Mouse (Mus musculus) heart, embryonic 15.5 days (tissue): ENCODE measurements around the gene Plgrkt. TPM values are rescaled to one million over a fixed set of nuclear protein-coding genes. Genes with fewer than 3 reads are reported as not detected.

Experiments used
- ATAC-seq: fragments of 200-750 bp; cut with Nextera tagmentation; replicated peaks from 2 replicates; pipeline ENCODE4 v1.8.0; 2017; ENCODE audit warnings: low read depth, moderate TSS enrichment; ENCODE audit not compliant: insufficient number of reproducible peaks, insufficient read depth, low FRiP score
- H3K27ac ChIP-seq: fragments of 300-500 bp; sonication (generic); 2 replicates; pipeline ENCODE4 v1.5.1; 2015; ENCODE audit warnings: mild to moderate bottlenecking, inconsistent platforms
- H3K27me3 ChIP-seq: fragments of 300-500 bp; sonication (generic); 2 replicates; pipeline ENCODE4 v1.6.1; 2015; ENCODE audit warnings: inconsistent platforms
- H3K36me3 ChIP-seq: fragments of 300-500 bp; sonication (generic); 2 replicates; pipeline ENCODE4 v1.6.1; 2015; ENCODE audit warnings: mild to moderate bottlenecking, inconsistent platforms
- H3K4me1 ChIP-seq: fragments of 300-500 bp; sonication (generic); replicated peaks from 2 replicates; pipeline ENCODE4 v1.6.1; 2015; ENCODE audit warnings: inconsistent platforms
- H3K4me2 ChIP-seq: fragments of 300-500 bp; sonication (generic); 2 replicates; pipeline ENCODE4 v1.6.1; 2015; ENCODE audit warnings: inconsistent platforms, mild to moderate bottlenecking, moderate library complexity
- H3K4me3 ChIP-seq: fragments of 300-500 bp; sonication (generic); 2 replicates; pipeline ENCODE4 v1.5.1; 2015; ENCODE audit warnings: mild to moderate bottlenecking, inconsistent platforms
- H3K9ac ChIP-seq: fragments of 300-500 bp; sonication (generic); 2 replicates; pipeline ENCODE4 v1.6.1; 2015; ENCODE audit warnings: mild to moderate bottlenecking, inconsistent platforms
- H3K9me3 ChIP-seq: fragments of 300-500 bp; sonication (generic); replicated peaks from 2 replicates; pipeline ENCODE4 v1.6.1; 2016; ENCODE audit warnings: inconsistent platforms
- WGBS: fragments of 180-500 bp; shearing (Covaris S2); methylation state at CpG from one replicate; pipeline ENCODE4 v1.1.7; 2015; ENCODE audit warnings: mixed read lengths; 5-methylcytosine and 5-hydroxymethylcytosine counted together
- polyA plus RNA-seq: library from polyadenylated mRNA; unstranded; fragments of >200 nt; fragmentation: Nextera tagmentation; extraction: Ambion mirVana; gene quantifications from 2 replicates; pipeline ENCODE4 v1.2.1, GENCODE M21; 2015

Plgrkt gene
- polyA plus RNA-seq, 1 experiment from 2014 or later, result 49.2 TPM

- Histone ChIP-seq H3K27me3 (no peaks in the 10 kb centered on the region), H3K36me3 (no peaks in the 10 kb centered on the region), H3K4me3 (no peak overlapping the region), H3K4me2 (no peak overlapping the region), H3K9ac (no peak overlapping the region), H3K9me3 (no peaks in the 10 kb centered on the region), H3K27ac (no peak overlapping the region), H3K4me1 (0 out of 2 replicates have a peak, but pooled peaks cover 3% of the 10 kb centered on the region)
- no peak for ATAC-seq
- WGBS, result 66% methylated on average over 3 of the region's 3 CpGs
These were observed 33.3 kb upstream of the Plgrkt start for GRCm38 (mm10) chr19:29400466-29400865.

GRCm38 (mm10) chr19:29399786-29400185, 32.6 kb upstream of the Plgrkt start:
- 81% methylated on average over 4 of the region's 4 CpGs for WGBS
- ATAC-seq, result no peak
- Histone ChIP-seq H3K4me3 (no peak overlapping the region), H3K27ac (no peak overlapping the region), H3K9ac (no peak overlapping the region), H3K4me2 (no peak overlapping the region), H3K36me3 (no peaks in the 10 kb centered on the region), H3K9me3 (no peaks in the 10 kb centered on the region), H3K4me1 (0 out of 2 replicates have a peak, but pooled peaks cover 1% of the 10 kb centered on the region), H3K27me3 (no peaks in the 10 kb centered on the region)

GRCm38 (mm10) chr19:29396353-29396752, 29.2 kb upstream of the Plgrkt start:
- WGBS, result 49% methylated on average over 1 of the region's 1 CpGs
- H3K9ac ChIP-seq, result no peak overlapping the region
- H3K4me3 ChIP-seq, result no peak overlapping the region
- no peak overlapping the region for H3K4me2 ChIP-seq
- H3K36me3 ChIP-seq, result no peaks in the 10 kb centered on the region
- no peak overlapping the region for H3K27ac ChIP-seq
- H3K27me3 ChIP-seq, result no peaks in the 10 kb centered on the region
- ATAC-seq, result no peak
- H3K4me1 ChIP-seq, result no peaks in the 10 kb centered on the region
- no peaks in the 10 kb centered on the region for H3K9me3 ChIP-seq

GRCm38 (mm10) chr19:29394721-29395120, 27.5 kb upstream of the Plgrkt start:
- Histone ChIP-seq H3K9me3 (no peaks in the 10 kb centered on the region), H3K4me1 (no peaks in the 10 kb centered on the region), H3K4me3 (no peak overlapping the region), H3K36me3 (no peaks in the 10 kb centered on the region), H3K4me2 (no peak overlapping the region), H3K27me3 (no peaks in the 10 kb centered on the region), H3K9ac (no peak overlapping the region), H3K27ac (no peak overlapping the region)
- 90% methylated on average over 2 of the region's 2 CpGs for WGBS
- ATAC-seq, result no peak

- Histone ChIP-seq H3K9ac (no peak overlapping the region), H3K4me1 (no peaks in the 10 kb centered on the region), H3K4me2 (no peak overlapping the region), H3K27ac (no peak overlapping the region), H3K27me3 (no peaks in the 10 kb centered on the region), H3K4me3 (no peak overlapping the region), H3K36me3 (no peaks in the 10 kb centered on the region), H3K9me3 (no peaks in the 10 kb centered on the region)
- no peak for ATAC-seq
- WGBS, result 81% methylated on average over 9 of the region's 9 CpGs
These were observed 26.1 kb upstream of the Plgrkt start for GRCm38 (mm10) chr19:29393333-29393732.

- Histone ChIP-seq H3K4me2 (no peak overlapping the region), H3K4me1 (no peaks in the 10 kb centered on the region), H3K27me3 (no peaks in the 10 kb centered on the region), H3K9me3 (no peaks in the 10 kb centered on the region), H3K4me3 (no peak overlapping the region), H3K27ac (no peak overlapping the region), H3K36me3 (no peaks in the 10 kb centered on the region), H3K9ac (no peak overlapping the region)
- WGBS, result 63% methylated on average over 4 of the region's 4 CpGs
- ATAC-seq, result no peak
These were observed 24.1 kb upstream of the Plgrkt start for GRCm38 (mm10) chr19:29391279-29391678.

- no peaks in the 10 kb centered on the region for H3K27me3 ChIP-seq
- no peaks in the 10 kb centered on the region for H3K9me3 ChIP-seq
- WGBS, result 64% methylated on average over 5 of the region's 5 CpGs
- H3K9ac ChIP-seq, result no peak overlapping the region
- no peak overlapping the region for H3K27ac ChIP-seq
- H3K36me3 ChIP-seq, result no peaks in the 10 kb centered on the region
- no peaks in the 10 kb centered on the region for H3K4me1 ChIP-seq
- H3K4me2 ChIP-seq, result no peak overlapping the region
- H3K4me3 ChIP-seq, result no peak overlapping the region
- ATAC-seq, result no peak
These were observed 23.3 kb upstream of the Plgrkt start for GRCm38 (mm10) chr19:29390483-29390882.

GRCm38 (mm10) chr19:29388818-29389217, 21.6 kb upstream of the Plgrkt start:
- 83% methylated on average over 1 of the region's 1 CpGs for WGBS
- ATAC-seq, result no peak
- H3K4me1 ChIP-seq, result no peaks in the 10 kb centered on the region
- H3K27ac ChIP-seq, result no peak overlapping the region
- no peaks in the 10 kb centered on the region for H3K27me3 ChIP-seq
- no peak overlapping the region for H3K9ac ChIP-seq
- H3K4me2 ChIP-seq, result no peak overlapping the region
- H3K4me3 ChIP-seq, result no peak overlapping the region
- no peaks in the 10 kb centered on the region for H3K9me3 ChIP-seq
- no peaks in the 10 kb centered on the region for H3K36me3 ChIP-seq

- 75% methylated on average over 4 of the region's 4 CpGs for WGBS
- no peaks in the 10 kb centered on the region for H3K27me3 ChIP-seq
These were observed 18.6 kb upstream of the Plgrkt start for GRCm38 (mm10) chr19:29385822-29386221.

GRCm38 (mm10) chr19:29384994-29385393, 17.8 kb upstream of the Plgrkt start:
- Histone ChIP-seq H3K4me1 (no peaks in the 10 kb centered on the region), H3K27ac (no peak overlapping the region), H3K4me3 (no peak overlapping the region), H3K9me3 (no peaks in the 10 kb centered on the region), H3K4me2 (no peak overlapping the region), H3K36me3 (no peaks in the 10 kb centered on the region), H3K9ac (no peak overlapping the region), H3K27me3 (no peaks in the 10 kb centered on the region)
- no peak for ATAC-seq
- WGBS, result 74% methylated on average over 6 of the region's 6 CpGs

More at GRCm38 (mm10) chr19:29385822-29386221, 18.6 kb upstream of the Plgrkt start:
- no peak overlapping the region for H3K9ac ChIP-seq
- H3K4me2 ChIP-seq, result no peak overlapping the region
- no peaks in the 10 kb centered on the region for H3K9me3 ChIP-seq
- H3K27ac ChIP-seq, result no peak overlapping the region
- H3K4me1 ChIP-seq, result no peaks in the 10 kb centered on the region
- H3K36me3 ChIP-seq, result no peaks in the 10 kb centered on the region
- ATAC-seq, result no peak
- no peak overlapping the region for H3K4me3 ChIP-seq

- Histone ChIP-seq H3K27me3 (no peaks in the 10 kb centered on the region), H3K36me3 (no peaks in the 10 kb centered on the region), H3K27ac (no peak overlapping the region), H3K4me3 (no peak overlapping the region), H3K4me1 (no peaks in the 10 kb centered on the region), H3K9ac (no peak overlapping the region), H3K9me3 (no peaks in the 10 kb centered on the region), H3K4me2 (no peak overlapping the region)
- 79% methylated on average over 9 of the region's 9 CpGs for WGBS
- ATAC-seq, result no peak
These were observed 17.2 kb upstream of the Plgrkt start for GRCm38 (mm10) chr19:29384412-29384811.

- H3K36me3 ChIP-seq, result no peaks in the 10 kb centered on the region
These were observed 16.2 kb upstream of the Plgrkt start for GRCm38 (mm10) chr19:29383368-29383767.

More at GRCm38 (mm10) chr19:29383368-29383767, 16.2 kb upstream of the Plgrkt start:
- no peaks in the 10 kb centered on the region for H3K9me3 ChIP-seq
- H3K9ac ChIP-seq, result no peak overlapping the region
- H3K27ac ChIP-seq, result no peak overlapping the region
- WGBS, result 86% methylated on average over 5 of the region's 5 CpGs
- ATAC-seq, result no peak
- H3K27me3 ChIP-seq, result no peaks in the 10 kb centered on the region
- no peak overlapping the region for H3K4me2 ChIP-seq
- no peaks in the 10 kb centered on the region for H3K4me1 ChIP-seq
- H3K4me3 ChIP-seq, result no peak overlapping the region
